Mouse (Mus musculus) intestine, embryonic 14.5 days (tissue): ENCODE data around the gene Ms4a18. TPM values are rescaled to one million over a fixed set of nuclear protein-coding genes. Genes with fewer than 3 reads are reported as not detected.

Experiments
- ATAC-seq: fragments of 200-750 bp; cut with Nextera tagmentation; replicated peaks from 2 replicates; pipeline ENCODE4 v1.8.0; 2017; ENCODE audit warnings: low read depth, moderate number of reproducible peaks, moderate TSS enrichment, moderate library complexity; ENCODE audit not compliant: low FRiP score, low TSS enrichment
- DNase-seq: peaks from one replicate; pipeline ENCODE4 v3.0.0-alpha.2; 2018; ENCODE audit warnings: low spot score
- H3K27ac ChIP-seq: fragments of 300-500 bp; sonication (generic); 2 replicates; pipeline ENCODE4 v1.5.1; 2014; ENCODE audit warnings: low read depth, mild to moderate bottlenecking, control low read depth
- H3K27me3 ChIP-seq: fragments of 300-500 bp; sonication (generic); replicated peaks from 2 replicates; pipeline ENCODE4 v1.6.1; 2014; ENCODE audit warnings: low read length, control low read depth; ENCODE audit not compliant: control insufficient read depth, insufficient read depth
- H3K36me3 ChIP-seq: fragments of 300-500 bp; sonication (generic); 2 replicates; pipeline ENCODE4 v1.6.1; 2014; ENCODE audit warnings: low read length, control low read depth; ENCODE audit not compliant: control insufficient read depth, insufficient read depth
- H3K4me1 ChIP-seq: fragments of 300-500 bp; sonication (generic); replicated peaks from 2 replicates; pipeline ENCODE4 v1.6.1; 2014; ENCODE audit warnings: low read length, control low read depth, mixed read lengths; ENCODE audit not compliant: control insufficient read depth, insufficient read depth
- H3K4me2 ChIP-seq: fragments of 300-500 bp; sonication (generic); 2 replicates; pipeline ENCODE4 v1.6.1; 2014; ENCODE audit warnings: low read length
- H3K4me3 ChIP-seq: fragments of 300-500 bp; sonication (generic); 2 replicates; pipeline ENCODE4 v1.5.1; 2014; ENCODE audit warnings: low read depth, low read length, control low read depth, mixed read lengths
- H3K9ac ChIP-seq: fragments of 300-500 bp; sonication (generic); 2 replicates; pipeline ENCODE4 v1.6.1; 2014; ENCODE audit warnings: mild to moderate bottlenecking, low read length
- H3K9me3 ChIP-seq: fragments of 300-500 bp; sonication (generic); 2 replicates; pipeline ENCODE4 v1.6.1; 2016; ENCODE audit warnings: low read length, control low read depth; ENCODE audit not compliant: control insufficient read depth
- WGBS: fragments of 180-500 bp; shearing (Covaris S2); extraction: QIAGEN DNeasy Blood & Tissue Kit; methylation state at CpG from one replicate; pipeline ENCODE4 v1.1.7; 2014; 5-methylcytosine and 5-hydroxymethylcytosine counted together
- polyA plus RNA-seq: library from polyadenylated mRNA; unstranded; fragments of >200 nt; fragmentation: Nextera tagmentation; extraction: Ambion mirVana; gene quantifications from 2 replicates; pipeline ENCODE4 v1.2.1, GENCODE M21; 2014

The Ms4a18 gene
- polyA plus RNA-seq, 1 experiment from 2014 or later, result 20.8 TPM

DNA sequence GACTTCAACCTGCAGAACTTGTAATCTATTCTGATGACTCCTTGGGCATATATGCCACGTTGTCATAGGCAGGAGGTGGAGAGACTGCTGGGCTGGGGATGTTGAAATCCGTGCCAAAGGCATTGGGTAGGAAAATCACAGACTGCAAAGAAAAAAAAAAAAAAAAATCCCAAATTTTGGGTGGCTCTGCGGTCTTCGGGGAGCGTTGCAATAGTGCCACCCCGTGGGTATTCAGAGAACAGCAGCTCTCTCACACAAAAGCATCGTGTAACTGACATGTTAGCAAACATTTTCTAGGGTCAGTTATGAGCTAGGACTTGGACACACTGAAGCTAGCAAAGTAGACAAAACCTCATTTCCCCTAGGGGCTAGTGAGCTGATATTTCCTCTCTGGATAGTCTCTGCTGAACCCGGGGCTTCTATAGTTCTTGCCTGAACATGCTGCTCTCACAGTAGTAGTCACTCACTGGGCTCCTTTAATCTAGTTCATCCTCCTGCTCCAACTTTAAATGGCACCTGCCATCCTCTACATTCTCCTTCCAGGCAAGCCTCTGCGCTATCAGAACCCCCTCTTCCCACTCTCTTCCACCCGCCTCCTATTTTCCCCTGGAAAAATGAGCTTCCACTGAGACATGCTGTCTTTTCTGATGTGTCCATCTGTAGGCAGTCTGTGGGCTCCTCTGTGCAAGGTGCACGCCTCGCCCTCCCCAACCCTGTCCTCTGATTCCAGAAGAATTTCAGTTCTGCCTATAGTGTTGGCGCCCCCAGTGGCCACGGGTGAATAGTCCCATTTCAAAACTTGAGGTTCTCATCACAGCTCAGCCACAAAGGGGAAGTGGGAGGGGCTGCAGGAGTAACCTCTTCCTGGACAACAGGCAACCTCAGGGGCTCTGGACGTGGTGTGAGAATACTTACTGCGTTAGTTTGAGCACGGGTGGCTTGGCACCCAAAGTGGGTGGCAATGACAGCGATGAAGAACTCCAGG lies 38.4 kb downstream of the Ms4a18 start:
- ATAC-seq (no peak; the same call in 1 of the 2 replicates), DNase-seq (peak; percentile 78)
- WGBS, result 16% methylated on average over 18 of the region's 18 CpGs
- H3K27ac ChIP-seq, result no peak overlapping the region
- H3K9ac ChIP-seq, result no peak overlapping the region
- H3K27me3 ChIP-seq, result no peaks in the 10 kb centered on the region
- H3K36me3 ChIP-seq, result no peaks in the 10 kb centered on the region
- peaks cover 6% of the 10 kb centered on the region for H3K4me1 ChIP-seq
- no peak overlapping the region for H3K4me3 ChIP-seq
- peak overlapping the region; percentile 29 for H3K4me2 ChIP-seq
- H3K9me3 ChIP-seq, result no peaks in the 10 kb centered on the region

DNA sequence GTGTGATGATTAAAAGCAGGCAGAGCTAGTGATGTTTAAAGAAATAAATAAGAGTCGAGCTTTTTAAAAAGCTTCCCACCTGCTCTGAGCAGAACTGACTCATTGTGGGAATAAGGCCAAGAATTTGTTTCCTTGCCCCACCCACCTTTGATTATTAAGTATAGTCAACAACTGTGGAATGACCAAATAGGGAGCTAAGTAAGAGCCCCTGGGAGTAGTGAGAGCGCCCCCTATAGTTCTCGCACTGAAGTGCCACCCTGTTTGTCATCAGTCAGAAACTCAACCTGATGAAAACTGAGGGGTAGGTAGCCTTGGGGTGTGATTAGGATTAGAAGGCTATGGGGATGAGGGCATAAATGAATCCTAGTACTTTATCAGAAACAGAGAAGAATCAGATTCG lies 41.5 kb downstream of the Ms4a18 start:
- Histone ChIP-seq H3K27me3 (no peaks in the 10 kb centered on the region), H3K4me1 (peaks cover 20% of the 10 kb centered on the region), H3K36me3 (no peaks in the 10 kb centered on the region), H3K9me3 (no peaks in the 10 kb centered on the region; the same call in 1 of the 2 replicates), H3K4me3 (no peak overlapping the region), H3K9ac (no peak overlapping the region), H3K27ac (no peak overlapping the region), H3K4me2 (no peak overlapping the region)
- 42% methylated on average over 4 of the region's 4 CpGs for WGBS
- no peak for ATAC-seq
- DNase-seq, result no peak

DNA sequence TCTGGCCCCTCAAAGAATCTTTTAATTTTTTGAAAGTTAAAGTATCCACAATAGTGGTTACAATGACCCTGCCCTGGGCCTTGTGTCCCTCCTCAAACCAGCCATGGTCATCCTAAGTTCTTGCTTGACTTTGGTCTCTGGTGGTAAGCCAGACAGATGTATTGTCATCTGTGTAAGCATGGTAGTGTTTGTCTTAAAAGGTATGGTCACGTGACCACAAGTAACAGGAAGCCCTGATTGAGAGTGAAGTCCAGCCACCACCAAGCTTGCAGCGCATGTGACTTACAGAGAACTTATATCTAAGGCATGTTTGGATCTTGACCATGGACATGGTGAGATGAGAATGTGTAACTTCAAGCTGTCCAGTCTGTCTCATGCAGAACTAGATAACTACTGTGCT lies 42.6 kb downstream of the Ms4a18 start:
- DNase-seq (no peak), ATAC-seq (no peak)
- Histone ChIP-seq H3K27ac (peak overlapping the region; percentile 79), H3K4me1 (peaks cover 20% of the 10 kb centered on the region), H3K9ac (no peak overlapping the region), H3K27me3 (no peaks in the 10 kb centered on the region), H3K4me2 (no peak overlapping the region), H3K9me3 (no peaks in the 10 kb centered on the region; the same call in 1 of the 2 replicates), H3K4me3 (no peak overlapping the region), H3K36me3 (no peaks in the 10 kb centered on the region)
- 81% methylated on average over 2 of the region's 2 CpGs for WGBS

DNA sequence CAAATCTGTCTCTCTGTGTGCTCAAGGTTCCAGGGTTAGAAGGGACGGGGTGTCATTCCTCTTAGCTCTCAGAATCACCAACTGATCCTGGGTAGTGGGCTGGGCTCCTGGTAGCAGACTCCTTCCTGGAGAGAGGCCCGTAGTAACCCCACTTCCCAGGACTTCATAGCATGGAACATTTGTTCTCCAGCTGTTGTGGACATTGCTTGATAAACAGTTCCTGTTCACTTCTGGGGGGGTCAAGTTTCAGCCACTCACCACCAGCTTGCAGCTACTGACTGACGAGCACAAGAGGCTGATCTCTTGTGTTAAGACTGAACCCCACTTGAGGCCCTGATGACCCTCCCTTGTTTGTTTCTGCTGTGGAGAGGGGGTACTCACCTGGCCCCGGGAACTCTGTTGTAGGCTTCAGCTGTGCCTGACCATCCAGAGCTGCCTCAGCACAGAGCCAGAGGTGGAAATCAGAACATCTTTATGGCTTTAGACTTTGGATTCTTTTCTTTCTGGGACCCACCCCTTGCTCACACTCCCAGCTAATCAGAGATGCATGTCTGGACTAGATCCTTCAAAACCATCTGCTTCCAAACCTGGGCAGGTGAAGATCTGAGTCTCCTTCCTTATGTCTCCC lies 43.5 kb downstream of the Ms4a18 start, which contains the start of gene Ms4a10:
Gene Ms4a10 (minus strand): TSS at position 433 of the 628 bp plus-strand sequence.
- no peaks in the 10 kb centered on the region; the same call in 1 of the 2 replicates for H3K9me3 ChIP-seq
- no peak for DNase-seq
- peak within 1 kb of the TSS; percentile 79 for H3K27ac ChIP-seq
- H3K4me2 ChIP-seq, result peak within 1 kb of the TSS; percentile 20
- H3K4me3 ChIP-seq, result no peak within 1 kb of the TSS; the same call in 1 of the 2 replicates
- H3K9ac ChIP-seq, result no peak within 1 kb of the TSS
- peak; percentile 53 for ATAC-seq
- peaks cover 20% of the 10 kb centered on the region for H3K4me1 ChIP-seq
- H3K27me3 ChIP-seq, result no peaks in the 10 kb centered on the region
- no peaks in the 10 kb centered on the region for H3K36me3 ChIP-seq
- 14% methylated on average over 4 of the region's 4 CpGs for WGBS

DNA sequence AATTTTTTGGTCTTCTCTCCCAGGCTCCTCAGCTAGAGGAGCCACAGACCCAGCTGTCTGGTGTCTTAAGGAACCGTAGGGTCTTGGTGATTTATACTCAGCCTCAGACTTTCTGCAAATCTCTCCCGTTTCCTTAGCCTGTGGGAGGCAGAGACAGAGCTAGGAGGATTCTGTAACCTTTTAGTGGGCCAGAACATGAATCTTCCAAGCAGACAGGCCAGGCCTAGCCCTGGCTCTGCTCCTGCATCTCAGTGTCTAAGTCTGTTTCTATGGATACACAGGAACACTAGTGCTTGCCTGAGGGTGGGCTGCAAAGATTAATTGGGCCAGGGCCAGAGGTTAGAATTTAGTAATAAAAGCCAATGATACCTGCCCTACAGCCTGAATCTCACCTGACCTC lies 44.6 kb downstream of the Ms4a18 start:
- peak; percentile 36; the same call in 1 of the 2 replicates for ATAC-seq
- Histone ChIP-seq H3K4me2 (no peak overlapping the region), H3K27me3 (no peaks in the 10 kb centered on the region), H3K27ac (peak overlapping the region; percentile 79), H3K9me3 (no peaks in the 10 kb centered on the region; the same call in 1 of the 2 replicates), H3K36me3 (no peaks in the 10 kb centered on the region), H3K9ac (no peak overlapping the region), H3K4me1 (peaks cover 20% of the 10 kb centered on the region), H3K4me3 (no peak overlapping the region)
- no peak for DNase-seq
- 39% methylated on average over 2 of the region's 2 CpGs for WGBS

DNA sequence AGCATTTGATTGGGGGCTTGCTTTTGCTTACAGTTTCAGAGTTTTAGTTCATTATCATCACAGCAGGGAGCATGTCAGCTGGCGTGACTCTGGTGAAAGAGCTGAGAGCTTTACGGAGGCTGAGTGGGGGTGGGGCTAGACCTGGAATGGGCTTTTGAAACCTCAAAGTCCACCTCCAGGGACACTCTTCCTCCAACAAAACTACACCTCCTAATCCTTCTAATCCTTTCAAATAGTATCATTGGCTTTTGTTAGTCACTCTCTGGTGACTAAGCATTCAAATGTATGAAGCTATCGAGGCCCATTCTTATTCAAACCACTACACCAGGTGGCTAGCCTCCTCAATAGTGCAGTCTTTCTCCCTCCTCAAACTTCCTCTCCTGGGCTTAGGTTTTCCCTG lies 45.2 kb downstream of the Ms4a18 start:
- Histone ChIP-seq H3K9ac (no peak overlapping the region), H3K36me3 (no peaks in the 10 kb centered on the region), H3K4me1 (peaks cover 20% of the 10 kb centered on the region), H3K9me3 (no peaks in the 10 kb centered on the region; the same call in 1 of the 2 replicates), H3K4me2 (no peak overlapping the region), H3K4me3 (no peak overlapping the region), H3K27me3 (no peaks in the 10 kb centered on the region), H3K27ac (peak overlapping the region; percentile 79)
- ATAC-seq, result no peak
- DNase-seq, result no peak
- 71% methylated on average over 3 of the region's 3 CpGs for WGBS

DNA sequence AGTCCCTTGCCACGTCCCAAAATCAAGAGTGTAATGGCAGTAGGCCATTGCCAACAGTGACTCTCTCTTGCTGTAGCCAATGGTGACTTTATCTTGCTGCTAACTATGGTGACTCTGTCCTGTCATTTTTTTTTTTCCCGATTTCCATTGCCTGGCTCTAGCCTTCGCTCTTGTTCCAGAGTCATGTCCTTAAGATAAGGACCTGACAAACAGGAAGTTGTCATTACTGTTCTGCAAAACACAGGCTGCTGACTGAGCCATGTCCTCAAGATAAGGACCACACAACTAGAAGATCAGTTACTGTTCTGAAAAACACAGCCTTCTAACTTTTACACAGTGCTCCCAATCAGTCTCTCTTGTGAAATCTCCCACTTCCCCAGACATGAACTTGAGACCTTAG lies 47.4 kb downstream of the Ms4a18 start:
- ATAC-seq (no peak), DNase-seq (no peak)
- H3K4me1 ChIP-seq, result peaks cover 20% of the 10 kb centered on the region
- no peak overlapping the region for H3K9ac ChIP-seq
- no peak overlapping the region for H3K4me3 ChIP-seq
- H3K36me3 ChIP-seq, result no peaks in the 10 kb centered on the region
- 77% methylated on average over 3 of the region's 3 CpGs for WGBS
- no peaks in the 10 kb centered on the region for H3K27me3 ChIP-seq
- no peaks in the 10 kb centered on the region; the same call in 1 of the 2 replicates for H3K9me3 ChIP-seq
- H3K27ac ChIP-seq, result no peak overlapping the region
- H3K4me2 ChIP-seq, result no peak overlapping the region

DNA sequence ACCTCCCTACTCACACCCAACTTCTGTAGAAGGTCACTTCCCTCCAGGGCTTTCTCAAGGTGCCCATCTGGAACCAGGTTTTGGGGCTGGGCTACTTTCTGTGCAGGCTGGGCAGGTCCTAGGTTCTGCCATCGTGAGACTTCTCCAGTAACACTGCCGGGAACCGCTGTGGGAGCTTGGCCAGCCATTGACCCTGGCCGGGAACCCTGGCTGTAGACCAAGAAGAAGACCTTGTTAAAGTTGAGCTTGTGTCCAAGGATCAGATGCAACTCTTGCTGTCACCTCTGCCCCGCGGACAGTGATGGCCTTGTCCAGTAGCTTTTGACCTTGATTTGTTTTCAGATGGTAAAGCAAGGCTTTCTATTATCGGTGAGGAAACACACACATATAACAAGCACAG lies 49.3 kb downstream of the Ms4a18 start:
- WGBS, result 96% methylated on average over 7 of the region's 7 CpGs

More for the DNA sequence above, 49.3 kb downstream of the Ms4a18 start:
- H3K36me3 ChIP-seq, result no peaks in the 10 kb centered on the region
- H3K4me2 ChIP-seq, result no peak overlapping the region
- DNase-seq (no peak), ATAC-seq (no peak)
- no peaks in the 10 kb centered on the region; the same call in 1 of the 2 replicates for H3K9me3 ChIP-seq
- no peak overlapping the region for H3K4me3 ChIP-seq
- H3K9ac ChIP-seq, result no peak overlapping the region
- no peak overlapping the region for H3K27ac ChIP-seq
- no peaks in the 10 kb centered on the region for H3K27me3 ChIP-seq
- H3K4me1 ChIP-seq, result peaks cover 4% of the 10 kb centered on the region
